Mouse (Mus musculus) CD8-positive naive resting alpha-beta T cell, adult 2 months (primary cell): ENCODE measurements around the gene Zfand6.
A peak's percentile ranks its signal among the peaks of the same experiment; 100 is the strongest.

Source experiments
- DNase-seq, 2 experiments: peaks; one replicate each; pipeline ENCODE4 v3.0.0; 2022; ENCODE audit warnings: low read depth in 2 of 2, low spot score in 2 of 2

Zfand6 gene

DNA sequence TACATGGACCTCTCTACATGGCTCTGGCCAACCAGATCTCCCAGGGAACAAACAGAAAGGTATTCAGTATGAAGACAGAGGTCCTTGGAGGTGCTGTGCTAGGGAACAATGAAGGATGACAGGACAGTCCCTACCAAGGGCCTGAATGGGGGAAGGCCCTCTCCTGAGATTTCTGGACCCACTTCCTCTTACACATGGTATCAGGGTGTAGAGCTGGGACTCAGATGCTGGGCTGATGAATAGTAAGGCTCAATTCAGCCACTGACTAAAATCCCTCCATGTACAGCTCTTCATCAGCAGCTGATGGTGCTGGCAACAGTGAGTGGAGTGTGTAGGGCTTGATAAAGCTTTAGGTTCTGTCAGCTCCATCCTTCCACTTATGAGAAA lies 94.8 kb downstream of the Zfand6 start:
- no peak for DNase-seq

DNA sequence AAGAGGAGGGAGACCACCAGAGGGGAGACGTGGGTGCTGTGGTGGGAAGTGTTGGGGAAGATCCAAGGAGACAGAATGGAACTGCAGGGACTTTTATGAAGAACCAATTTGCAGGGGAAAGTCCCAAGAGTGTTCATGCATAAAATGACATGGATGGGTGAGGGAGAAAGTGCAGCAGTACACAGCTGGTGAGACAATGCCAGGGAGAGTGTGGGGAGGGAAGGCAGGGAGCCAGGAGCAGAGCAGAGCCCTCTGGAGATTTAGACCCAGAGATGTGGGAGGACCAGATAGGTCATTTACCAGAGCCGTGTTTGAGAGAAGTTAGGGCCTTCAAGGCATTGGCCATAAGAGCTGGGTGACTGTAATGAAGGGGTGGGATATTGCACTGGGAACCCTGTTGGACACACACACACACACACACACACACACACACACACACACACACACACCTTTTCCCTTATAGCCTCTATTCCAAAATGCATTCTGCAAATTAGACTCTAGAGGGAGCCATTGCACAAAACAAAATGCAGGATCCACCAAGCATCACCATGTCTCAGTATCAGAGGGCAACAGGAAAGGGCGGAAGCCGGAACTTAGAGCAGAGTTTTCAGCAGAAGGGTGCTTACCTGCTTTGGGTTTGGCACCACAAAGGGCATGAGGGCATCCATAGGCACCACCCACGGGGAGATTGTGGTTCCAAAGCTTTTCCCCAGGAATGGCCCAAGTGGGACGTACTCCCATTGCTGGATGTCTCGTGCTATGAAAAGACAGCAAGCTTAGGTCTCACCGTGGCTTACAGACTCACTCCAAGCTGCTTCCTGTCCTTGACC lies 95.5 kb downstream of the Zfand6 start:
- DNase-seq, result peak; percentile 40 to 57

DNA sequence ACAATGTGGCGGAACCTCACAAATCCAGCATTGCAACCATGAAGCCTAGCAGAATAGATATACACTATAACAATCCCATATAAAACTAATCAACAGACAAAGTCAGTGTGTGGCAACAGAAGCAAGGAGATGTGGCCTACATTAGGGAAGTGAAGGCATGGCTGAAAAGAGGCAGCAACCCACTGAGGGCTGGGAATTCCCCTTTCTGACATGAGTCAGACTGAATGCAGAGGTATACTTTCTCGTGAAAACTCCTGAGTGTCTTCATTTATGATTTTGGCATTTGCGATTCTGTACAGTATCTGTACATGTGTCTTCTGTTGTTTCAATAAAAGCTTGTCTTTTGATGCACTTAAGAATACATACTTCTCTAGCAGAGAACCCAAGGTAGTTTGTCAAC lies 98.4 kb downstream of the Zfand6 start:
- no peak for DNase-seq

DNA sequence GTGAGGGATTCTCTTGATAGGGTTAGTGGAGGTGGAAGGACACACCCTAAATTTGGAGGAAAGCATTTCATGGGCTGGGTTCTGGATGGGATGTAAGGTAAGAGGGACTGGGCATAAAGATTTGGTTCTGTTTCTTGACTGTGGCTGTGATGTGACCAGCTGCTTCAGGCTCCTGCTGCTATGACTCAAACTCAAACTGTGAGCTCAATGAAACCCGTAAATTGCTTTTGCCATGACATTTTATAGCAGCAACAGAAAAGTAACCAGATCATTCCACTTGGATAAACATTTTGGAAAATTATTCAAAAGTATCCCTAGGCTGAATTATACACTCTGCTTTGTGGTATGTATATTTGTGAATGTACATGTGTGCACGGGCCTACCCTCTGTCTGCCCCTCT lies 99.1 kb downstream of the Zfand6 start:
- DNase-seq, result no peak

DNA sequence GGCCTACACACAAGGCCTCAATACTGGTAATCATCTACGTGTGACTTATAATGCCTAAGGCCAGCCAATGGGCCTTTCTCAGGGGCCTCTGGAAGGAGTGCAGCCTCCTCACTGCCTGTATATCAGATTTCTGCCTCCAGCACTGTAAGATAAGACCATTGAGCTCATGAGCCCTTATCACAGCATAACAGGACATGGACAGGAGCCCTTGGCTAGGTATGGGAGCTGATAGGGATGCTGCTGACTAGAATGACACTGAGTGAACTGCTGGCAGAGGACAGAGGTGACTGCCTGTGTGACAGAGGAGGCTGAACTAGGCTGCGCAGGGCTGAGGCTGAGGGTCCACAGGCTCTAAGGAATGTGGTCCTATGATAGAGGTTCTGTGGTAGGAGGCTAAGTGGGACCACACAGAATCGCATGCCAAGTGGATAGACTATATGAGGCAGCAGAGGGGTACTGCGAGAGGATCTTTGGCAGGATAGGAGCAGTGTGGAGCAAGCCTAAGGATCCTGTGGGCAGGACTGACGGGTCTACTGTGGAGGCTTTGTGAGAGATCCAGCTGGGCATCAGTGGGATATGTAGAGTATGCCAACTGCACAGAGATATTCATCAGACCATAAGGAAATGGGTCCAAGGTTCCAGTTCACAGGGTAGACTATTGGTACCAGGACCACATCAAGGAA lies 102.5 kb downstream of the Zfand6 start:
- DNase-seq, result no peak

DNA sequence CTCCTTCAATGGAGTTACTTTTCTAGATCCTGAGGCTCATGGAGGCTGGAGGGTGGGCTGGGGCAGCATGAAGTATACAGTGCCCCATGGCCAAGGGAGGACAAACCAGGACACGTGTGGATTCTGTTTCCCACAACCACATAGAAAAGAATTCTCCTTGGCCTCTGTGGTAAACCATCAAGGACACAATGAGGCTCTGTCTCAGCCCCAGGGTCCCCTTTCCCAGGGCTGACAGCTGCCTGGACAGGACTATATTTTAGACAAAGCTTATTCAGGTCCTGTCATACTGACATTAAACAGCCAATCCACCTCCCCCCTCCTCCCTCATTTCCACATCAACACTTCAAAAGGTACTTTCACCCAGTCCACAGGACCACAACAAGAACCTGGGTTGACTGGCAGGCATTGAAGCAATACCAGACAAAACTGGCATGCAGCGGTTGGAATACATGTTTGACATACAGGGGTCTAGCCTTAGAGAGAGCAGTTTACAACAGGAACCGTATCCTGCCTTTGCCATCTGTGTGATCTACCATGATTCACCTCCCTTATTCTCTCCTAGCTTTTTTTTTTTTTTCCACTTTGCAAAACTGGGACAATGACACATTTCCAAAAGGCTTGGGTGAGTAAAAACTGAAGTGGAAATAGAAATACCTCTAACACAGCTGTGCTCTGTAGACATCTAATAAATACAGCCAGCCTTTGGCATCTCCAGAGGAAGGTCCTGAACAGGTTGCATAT lies 103.2 kb downstream of the Zfand6 start:
- no peak for DNase-seq

DNA sequence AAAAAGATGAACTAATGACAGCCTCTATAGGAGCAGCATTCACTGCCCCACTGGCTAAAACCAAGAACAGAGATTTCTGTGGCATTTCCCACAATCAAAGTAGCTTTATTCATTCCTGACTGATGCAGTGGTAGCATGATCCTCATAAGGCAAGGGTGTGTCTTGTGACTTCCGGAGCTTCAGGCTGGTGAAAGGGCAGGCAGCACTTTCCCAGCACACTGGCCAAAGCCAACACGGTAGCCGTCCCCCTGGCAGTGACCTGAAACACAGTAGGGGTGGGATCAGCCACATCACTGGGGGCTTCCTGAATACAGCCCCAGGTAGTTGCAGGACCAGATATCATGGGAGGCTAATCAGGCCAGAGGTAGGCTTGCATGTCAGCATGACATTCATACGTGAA lies 104.7 kb downstream of the Zfand6 start:
- no peak for DNase-seq

DNA sequence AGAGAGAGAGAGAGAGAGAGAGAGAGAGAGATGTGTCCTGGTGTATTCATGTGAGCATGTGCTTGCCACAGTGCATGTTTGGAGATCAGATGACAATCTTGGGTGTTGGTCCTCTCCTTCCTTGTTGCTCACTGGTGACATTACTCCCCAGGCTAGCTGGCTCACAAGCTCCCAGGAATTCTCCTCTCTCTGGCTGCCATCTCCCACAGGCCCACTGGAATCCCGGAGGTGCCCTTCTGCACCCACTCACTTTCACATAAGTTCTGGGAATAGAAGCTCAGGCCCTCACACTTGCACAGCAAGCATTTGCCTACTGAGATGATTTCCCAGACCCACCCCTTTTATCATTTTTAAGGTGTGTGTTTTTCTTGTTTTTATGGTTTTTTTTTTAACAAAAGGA lies 110.0 kb downstream of the Zfand6 start:
- no peak for DNase-seq

DNA sequence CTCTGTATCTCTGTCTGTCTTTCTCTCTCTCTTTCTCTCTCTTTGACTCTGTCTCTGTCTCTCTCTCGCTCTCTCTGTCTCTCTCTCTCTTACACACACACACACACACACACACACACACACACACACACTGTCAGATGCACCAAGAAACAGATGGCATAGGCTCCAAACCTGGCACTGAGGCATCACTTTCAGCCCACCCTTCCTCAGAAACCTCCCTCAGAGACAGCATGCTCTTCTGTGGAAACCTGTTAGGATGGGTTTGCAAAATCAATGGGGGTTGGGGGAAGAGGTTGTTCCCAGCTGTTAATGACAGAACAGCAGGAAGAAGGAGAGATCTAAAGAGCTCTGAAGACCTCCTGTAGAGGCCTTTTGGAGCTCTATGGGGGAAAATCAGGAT lies 110.9 kb downstream of the Zfand6 start:
- DNase-seq, result no peak

DNA sequence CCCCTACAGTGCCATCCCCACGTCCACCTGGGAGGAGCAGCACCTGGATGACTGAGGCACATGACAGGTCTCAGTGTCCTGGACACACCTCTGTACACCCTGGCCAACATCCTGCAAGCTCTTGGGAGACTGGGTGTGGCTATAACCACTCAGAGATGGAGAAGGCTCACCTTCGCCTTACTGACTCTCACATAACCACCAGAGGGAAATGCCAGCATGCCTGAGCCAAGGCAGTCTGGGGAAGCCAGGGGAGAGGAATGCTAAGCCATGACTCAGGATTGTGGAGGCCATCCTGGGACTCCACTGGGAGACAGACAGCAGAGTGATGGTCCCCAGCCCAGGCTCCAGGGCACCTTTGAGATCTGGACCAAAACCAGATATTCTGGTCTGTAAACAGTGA lies 112.7 kb downstream of the Zfand6 start:
- no peak for DNase-seq

DNA sequence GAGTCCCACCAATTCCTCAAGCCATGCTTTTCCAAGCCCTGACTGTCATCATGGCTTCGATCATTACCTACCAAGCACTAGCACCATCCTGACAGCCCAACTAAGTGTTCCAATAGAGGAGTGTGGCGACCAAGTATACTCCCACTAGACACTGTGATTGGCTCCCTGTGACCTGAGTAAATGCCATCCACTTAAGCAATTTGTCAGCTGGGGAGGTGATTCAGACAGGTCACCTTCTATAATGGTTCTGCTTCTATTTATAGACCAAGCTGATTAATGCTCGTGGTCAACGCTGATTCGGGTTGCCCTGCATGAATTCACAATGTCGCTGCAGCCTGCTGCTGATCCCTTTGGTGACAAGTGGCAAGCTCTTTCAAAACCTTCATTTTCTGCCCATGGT lies 123.6 kb downstream of the Zfand6 start:
- DNase-seq, result no peak

DNA sequence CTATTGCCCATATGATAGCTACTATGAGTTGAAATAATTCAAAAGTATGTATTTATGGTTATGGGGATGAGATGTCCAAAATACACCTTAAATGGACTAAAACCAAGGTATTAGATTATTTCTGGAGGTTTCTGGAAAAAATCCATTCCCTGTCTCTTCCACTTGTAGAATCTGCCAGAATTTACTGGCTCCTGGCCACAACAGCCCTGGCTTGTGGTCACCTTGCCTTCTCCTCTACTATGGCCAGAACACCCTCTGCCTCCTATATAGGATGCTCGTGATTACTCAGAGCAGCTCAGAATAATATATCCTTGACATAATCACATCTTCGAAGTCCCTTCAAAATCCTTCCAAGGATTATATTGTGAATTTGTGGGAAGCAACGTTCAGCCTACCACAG lies 125.5 kb downstream of the Zfand6 start:
- no peak for DNase-seq
